Mouse (Mus musculus) erythroblast, adult 5-6 weeks (primary cell): ENCODE data around the gene Kctd18. TPM values are rescaled to one million over a fixed set of nuclear protein-coding genes. Genes with fewer than 3 reads are reported as not detected.
"Not testable (repeated sequence)": the region's sequence is repeated elsewhere in the genome, so short reads cannot be mapped to it uniquely, and the experiment has no call there.

Experiments used
- ATAC-seq: replicated peaks from 2 replicates; pipeline ENCODE4 v1.8.0; 2016; ENCODE audit warnings: moderate number of reproducible peaks, mild to moderate bottlenecking, moderate TSS enrichment, inconsistent platforms; ENCODE audit not compliant: poor library complexity, low FRiP score, severe bottlenecking
- total RNA-seq, 2 experiments: library from RNA; stranded (forward) in 1 of 2; stranded (reverse) in 1 of 2; fragments of 150-400 nt in 1 of 2; fragments of 200-764, 138-1000 nt in 1 of 2; gene quantifications; 2 replicates each; pipeline versions ENCODE4 v1.2.3 to v1.2.4; 2015 to 2017; ENCODE audit warnings: low replicate concordance in 2 of 2

The Kctd18 gene
- total RNA-seq (2015; ENCODE audit: low replicate concordance) (0.77 and 5.0 TPM in 2 replicates), total RNA-seq (2017; ENCODE audit: low replicate concordance) (4.9 and 5.6 TPM in 2 replicates)

GRCm38 (mm10) chr1:58018856-58019255 is at the start of gene Kctd18:
Gene Kctd18 (minus strand): TSS chr1:58018956.
- no peak for ATAC-seq

DNA sequence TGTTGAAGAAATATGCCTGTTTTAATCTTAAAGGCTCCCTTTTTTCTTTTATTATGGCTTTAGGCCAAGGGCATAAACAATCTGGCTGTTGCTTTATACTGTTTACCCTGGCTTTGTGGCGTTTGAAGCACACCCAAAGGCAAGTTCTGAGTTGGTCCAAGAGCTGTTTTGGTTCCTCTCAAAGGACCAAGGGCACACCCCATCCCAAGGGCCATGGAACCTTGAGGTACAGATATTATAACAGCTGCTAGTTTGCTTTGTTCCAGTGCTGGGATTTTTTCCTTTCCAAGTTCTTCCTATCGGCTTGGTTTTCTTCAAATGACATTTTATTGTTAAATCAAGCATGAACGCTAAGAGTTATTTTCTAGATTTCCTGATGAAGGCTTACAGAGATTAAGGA is 46.9 kb upstream of the Kctd18 start:
- no peak for ATAC-seq

DNA sequence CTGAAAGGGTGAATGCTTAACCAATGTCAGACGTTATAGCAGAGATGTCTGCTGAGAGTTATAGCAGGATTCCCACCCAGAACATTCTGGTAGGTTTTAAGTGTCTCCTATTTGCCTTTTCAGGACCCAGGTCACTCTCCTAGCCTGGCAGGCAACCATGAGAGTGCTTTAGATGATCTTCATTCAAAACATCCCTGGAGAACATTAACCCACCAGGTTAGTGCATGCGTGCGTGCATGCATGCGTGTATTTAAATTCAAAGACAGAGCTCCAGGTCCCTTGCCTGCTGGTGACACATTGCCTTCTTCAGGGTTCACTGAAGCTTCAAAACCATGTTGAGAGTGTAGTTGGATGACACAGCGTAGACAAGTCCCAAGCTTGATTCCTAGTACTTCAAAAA is 46.4 kb upstream of the Kctd18 start:
- no peak for ATAC-seq

- no peak for ATAC-seq
Observed at GRCm38 (mm10) chr1:58062131-58062530, 43.4 kb upstream of the Kctd18 start.

DNA sequence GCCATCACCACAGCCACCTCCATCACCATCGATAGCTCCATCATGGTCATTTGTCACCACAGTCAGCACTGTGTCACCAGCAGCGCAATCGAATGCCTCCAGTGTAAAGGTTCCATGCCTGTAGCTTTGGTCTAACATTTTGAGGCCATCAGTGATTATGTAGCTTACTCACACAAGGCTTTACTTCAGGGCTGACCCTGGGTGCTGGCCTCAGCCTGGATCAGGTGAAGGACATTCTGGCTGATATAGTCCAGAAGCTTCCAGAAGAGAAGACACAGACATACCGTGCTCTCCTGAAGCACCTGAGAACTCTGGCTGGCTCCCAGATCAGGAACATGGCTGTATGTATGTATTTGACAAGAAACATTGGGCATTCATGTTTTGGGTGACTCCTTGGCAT is 40.1 kb upstream of the Kctd18 start:
- no peak for ATAC-seq

DNA sequence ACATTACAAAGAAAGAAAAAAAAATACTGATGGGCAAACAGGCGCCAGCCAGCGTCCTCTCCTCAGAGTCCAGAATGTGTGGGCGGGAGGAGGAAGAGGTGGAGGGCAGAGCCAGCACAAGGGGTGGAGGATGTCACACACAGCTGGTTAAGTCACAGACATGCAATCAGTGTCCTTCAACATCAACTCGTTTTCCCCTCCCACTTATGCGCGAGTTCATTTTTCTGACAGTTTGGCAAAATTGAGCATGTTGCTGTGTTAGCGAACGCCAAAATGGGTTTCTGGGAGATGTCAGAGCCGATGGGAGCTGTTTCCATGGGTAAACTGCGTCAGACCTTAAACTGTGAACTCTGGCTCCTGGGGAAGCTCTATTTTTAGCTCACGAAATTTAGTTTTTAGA is 38.2 kb upstream of the Kctd18 start:
- ATAC-seq = no peak

DNA sequence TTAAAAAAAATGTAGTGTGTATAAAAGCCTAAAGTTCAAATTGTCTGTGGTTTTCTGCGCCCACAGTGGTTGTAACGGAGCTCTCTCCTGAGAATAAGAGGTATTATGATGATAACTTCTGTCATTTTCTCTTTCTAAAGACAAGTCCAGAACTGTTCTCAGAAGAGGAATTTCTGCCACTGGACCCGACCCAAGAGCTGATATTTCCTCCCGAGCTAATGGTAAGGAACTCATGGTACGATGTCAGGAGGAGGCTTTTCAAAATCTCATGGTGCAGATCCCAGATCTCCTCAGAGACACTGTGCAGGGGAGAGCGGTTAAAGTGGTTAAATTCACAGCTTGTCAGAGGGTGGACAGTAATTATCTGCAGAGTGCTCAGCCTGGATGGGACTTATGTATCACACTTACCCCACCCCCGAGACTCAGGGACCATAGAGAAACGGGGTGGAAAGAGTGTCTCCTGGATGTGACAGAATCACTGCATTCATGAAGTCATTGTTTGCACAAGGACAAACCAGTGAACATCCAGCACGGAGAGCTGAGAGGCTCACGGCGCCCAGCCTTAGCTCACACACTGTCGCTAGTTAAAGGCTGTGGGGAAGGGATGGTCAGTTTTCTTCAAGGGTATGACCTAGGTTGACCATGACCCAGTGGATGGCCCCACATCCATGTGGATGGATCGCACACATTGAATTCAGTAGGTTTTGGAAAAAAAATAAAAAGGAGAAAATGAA is 37.5 kb upstream of the Kctd18 start:
- ATAC-seq = no peak

DNA sequence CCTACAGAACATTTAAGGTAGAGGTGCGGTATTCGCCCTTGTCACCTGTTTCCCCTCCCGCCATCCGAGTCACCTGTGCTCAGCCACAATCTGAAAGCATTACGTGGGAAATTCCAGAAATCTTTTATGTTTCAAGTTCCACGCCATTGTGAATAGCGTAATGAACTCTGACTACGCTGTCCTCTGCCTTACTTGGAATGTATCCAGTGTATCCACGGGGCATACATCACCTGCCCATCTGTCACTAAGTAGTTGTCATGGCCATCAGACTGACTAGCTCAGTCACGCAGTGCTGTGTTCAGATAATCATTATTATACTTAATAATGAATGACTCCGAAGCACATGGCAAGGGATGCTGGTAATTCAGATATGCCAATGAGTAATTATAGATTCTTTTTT is 36.8 kb upstream of the Kctd18 start:
- no peak for ATAC-seq

- ATAC-seq = no peak
Observed at GRCm38 (mm10) chr1:58049126-58049525, 30.4 kb upstream of the Kctd18 start.

- ATAC-seq = no peak
Observed at GRCm38 (mm10) chr1:58046721-58047290, 28.1 kb upstream of the Kctd18 start.

DNA sequence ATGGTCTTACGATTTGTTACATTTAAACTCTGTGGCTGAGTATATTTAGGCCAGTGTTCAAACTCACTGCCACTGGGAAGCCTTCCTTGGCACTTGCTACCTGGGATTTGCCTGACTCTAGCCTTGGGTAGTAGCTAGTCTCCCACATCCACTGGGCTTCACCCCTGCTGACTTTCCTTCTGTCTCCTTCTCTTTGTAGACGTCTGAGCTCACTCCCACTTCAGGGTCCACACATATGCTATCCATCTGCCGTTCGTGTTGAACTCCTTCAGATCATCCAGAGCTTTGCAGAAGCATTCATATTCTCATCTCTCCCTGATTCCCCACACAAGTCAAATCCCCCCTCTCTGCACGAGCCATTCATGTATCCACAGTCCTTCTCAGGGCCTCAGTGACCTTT is 26.8 kb upstream of the Kctd18 start:
- no peak for ATAC-seq

GRCm38 (mm10) chr1:58045076-58045475 is 26.3 kb upstream of the Kctd18 start:
- no peak for ATAC-seq

GRCm38 (mm10) chr1:58037306-58037705 is 18.6 kb upstream of the Kctd18 start:
- not testable (repeated sequence) for ATAC-seq

DNA sequence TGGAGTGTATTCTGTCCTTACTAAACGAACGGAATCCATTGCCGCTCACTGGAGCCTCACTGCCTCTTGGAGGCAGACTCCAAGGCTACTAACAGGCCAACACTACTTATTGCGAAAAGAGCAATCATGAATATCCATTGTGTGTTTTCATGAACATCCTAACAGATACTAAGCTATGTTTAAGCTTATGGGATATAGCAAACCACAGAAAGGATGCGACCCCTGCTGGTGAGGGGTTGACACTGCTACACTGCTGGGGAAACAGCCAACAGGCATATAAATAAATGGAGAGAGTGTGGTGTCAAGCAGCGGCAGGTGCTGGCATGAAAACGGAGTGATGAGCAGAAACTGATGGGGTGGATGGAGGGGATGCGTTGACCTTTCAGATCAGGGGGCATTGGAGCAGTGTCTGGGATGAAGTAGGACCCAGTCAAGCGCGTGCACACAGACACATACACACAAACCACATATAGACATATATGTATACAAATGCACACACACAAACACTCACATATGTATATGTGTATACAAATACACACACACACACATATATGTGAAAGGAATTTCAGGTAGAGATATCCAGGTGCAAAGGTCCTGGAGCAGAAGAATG is 12.5 kb upstream of the Kctd18 start:
- peak; percentile 72; the same call in 1 of the 2 replicates for ATAC-seq

DNA sequence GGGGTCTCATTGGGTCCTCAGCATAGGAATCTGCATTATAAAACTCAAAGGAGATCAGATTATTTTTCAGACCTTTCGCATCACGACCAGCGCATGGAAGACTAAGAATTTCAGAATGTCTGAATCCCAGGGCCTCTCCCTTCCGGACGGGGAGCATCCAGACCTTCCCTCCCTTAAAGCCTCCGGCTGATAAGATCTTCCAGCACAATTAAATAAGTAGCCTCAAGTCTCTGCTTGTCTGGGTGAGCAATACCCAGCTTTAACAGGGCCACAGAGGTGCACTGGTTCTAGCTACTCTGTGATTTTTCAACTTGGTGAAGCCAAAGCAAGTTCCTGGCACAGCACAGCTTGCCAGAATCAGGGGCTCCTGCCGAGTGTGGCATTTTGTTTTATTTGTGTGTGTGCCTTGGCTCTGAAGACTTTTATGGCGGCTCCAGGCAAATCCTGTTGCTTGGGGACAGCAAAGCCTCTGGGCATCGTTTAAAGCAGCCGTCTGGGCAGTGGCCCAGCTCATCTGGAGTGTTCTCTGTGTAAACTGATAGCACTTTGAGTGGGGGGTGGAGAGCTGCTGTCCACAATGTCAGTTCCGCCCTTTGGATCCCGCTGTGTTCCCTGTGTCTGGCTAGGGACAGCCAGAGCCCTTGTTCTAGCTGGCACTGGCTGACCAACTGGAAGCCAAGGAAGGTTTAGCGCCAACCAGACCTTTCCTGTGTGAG is 11.6 kb upstream of the Kctd18 start:
- no peak for ATAC-seq

- 0 out of 2 replicates have a peak, but pooled peaks have one; percentile 61 for ATAC-seq
Observed at GRCm38 (mm10) chr1:58029636-58030117, 10.9 kb upstream of the Kctd18 start, which contains the start of gene Aox1. Gene Aox1 (plus strand): TSS chr1:58029931.

DNA sequence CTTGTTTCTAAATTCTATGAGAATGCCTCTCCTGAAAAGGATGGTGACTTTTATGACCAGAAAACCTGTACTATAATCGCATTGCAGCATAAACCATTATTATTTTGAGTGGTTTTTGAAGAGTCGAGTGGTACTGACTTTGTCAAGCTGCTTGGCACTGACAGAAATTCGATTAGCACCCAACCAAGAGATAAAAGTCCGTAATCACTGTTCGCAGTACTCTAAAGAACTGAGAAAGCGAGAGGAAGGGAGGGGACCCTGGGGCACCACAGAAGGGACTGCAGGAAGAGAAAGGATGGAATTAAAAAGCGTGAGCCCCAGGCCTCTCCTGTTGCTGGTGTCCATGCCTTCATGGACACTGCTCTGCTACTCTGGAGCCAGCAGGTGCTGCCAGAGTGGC is 9.0 kb upstream of the Kctd18 start:
- no peak for ATAC-seq

GRCm38 (mm10) chr1:58006388-58006787 is 12.4 kb downstream of the Kctd18 start:
- ATAC-seq = not testable (repeated sequence)

GRCm38 (mm10) chr1:57998146-57998545 is 20.6 kb downstream of the Kctd18 start:
- no peak for ATAC-seq

DNA sequence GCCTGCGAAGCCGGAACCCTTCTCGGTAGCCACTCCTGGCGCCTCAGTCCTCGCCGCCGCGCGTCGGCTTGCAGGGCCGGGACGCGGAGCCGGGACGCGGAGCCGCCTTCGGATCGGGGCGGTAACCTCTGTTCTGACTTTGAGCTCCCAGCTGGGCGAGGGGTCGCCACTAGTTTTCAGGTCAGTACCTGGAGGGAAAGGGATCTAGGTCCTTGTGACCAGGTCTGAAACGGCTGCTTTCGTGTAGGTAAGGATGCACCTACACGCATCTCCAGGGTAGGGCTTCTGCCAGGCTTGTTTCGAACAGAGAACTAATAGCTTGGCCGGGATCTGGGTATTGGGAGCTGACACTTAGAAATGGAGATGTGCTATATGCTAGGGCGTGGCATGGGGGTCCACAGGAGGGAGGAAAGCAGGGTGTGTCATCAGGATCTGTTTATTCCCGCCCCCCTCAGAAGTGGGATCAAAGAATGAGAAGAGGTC is 22.6 kb downstream of the Kctd18 start:
- peak; percentile 83 for ATAC-seq
